Mouse (Mus musculus) pancreas, adult 10 weeks (tissue): ENCODE measurements around the gene Olfr1402. TPM values are rescaled to one million over a fixed set of nuclear protein-coding genes. Genes with fewer than 3 reads are reported as not detected.

Experiments
- polyA plus RNA-seq: library from polyadenylated mRNA; stranded (reverse); fragments of 350-450 nt; fragmentation: Illumina TruSeq; extraction: RNeasy Lipid Tissue Mini Kit (QIAGEN cat#74804); gene quantifications from one replicate; pipeline ENCODE4 v1.2.3, GENCODE M21; 2015; ENCODE audit warnings: low read depth, low replicate concordance; ENCODE audit not compliant: insufficient read depth

The Olfr1402 gene
- not detected for polyA plus RNA-seq

DNA sequence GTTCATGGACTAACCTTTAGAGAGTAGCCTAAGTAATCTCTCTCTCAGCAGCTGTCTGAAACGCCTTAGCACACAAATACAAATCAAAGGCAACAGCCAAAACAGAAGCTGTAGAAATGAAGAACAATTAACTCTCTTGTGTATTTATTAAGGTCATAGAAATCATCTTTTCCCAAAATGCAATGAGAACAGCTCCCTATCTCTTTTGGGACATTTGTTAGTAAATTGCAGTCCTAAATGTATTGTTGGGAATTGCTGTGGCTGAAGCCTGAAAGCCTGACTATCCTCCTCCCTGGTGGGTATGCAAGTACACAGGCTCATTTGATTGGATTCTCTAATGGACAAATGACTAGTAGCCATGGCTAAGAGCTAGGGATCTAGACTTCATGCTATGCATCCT, at the start of gene Olfr1402:
Gene Olfr1402 (minus strand): TSS at position 101 of the 400 bp plus-strand sequence.

Other genes with a start within 250 kb of the Olfr1402 start
- 4.8 TPM for gene Bcl9, start 124.1 kb downstream of the Olfr1402 start, polyA plus RNA-seq
- gene Chd1l, start 188.2 kb upstream of the Olfr1402 start, polyA plus RNA-seq = 3.6 TPM
- 1.5 TPM for gene Fmo5, start 206.8 kb upstream of the Olfr1402 start, polyA plus RNA-seq
- gene Prkab2, start 236.2 kb upstream of the Olfr1402 start, polyA plus RNA-seq = 2.8 TPM